Mouse (Mus musculus) c-Kit-positive CD71-positive TER-119-negative erythroid progenitor cells, embryonic 14.5 days (primary cell): ENCODE data around the gene Rbm47.

Experiments
- DNase-seq: peaks from one replicate; pipeline ENCODE4 v3.0.0-alpha.2; 2013; ENCODE audit warnings: low read depth

Rbm47 gene

DNA sequence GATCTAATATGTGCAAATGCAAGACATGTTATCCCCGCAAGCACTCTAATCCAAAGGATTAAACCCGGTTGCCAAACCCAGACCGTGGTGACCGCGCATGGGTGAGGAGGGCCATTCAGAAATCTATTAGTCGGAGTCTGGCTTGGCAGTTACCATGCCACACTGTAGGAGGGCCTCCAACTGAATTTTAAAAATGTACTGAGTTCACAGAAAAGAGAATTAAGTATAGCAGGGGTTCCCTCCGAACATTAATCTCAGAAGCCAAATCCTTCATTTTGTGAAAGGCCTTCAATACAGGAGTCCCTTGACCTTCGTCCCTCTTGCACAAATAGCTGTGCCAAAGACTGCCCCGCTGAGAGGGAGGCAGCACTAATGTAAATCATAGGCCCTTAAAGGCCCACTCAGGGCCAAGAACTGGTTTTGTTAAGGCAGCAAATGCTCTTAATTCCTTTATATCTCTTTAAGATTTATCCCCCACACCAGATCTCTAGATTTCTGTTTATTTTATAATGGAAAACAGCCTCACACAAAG is 16.4 kb downstream of the Rbm47 start:
- DNase-seq, result no peak

DNA sequence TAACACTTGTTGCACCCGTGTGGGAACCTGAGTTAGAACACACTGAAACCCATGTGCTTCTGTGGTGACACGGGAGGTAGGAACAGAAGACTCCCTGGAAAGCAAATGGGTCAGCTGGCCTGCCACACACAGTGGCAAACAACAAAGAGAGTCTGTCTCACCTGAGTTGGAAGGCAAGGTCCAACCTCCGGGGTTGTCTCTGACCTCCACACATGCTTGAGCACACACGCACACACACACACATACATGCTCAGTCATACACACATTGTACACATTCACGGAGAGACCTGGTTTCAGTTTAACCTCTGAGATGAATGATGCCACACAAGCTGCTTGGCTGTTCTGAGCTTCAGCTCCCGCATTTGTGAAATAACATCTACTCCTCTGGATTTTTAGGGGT is 18.3 kb downstream of the Rbm47 start:
- DNase-seq, result no peak

DNA sequence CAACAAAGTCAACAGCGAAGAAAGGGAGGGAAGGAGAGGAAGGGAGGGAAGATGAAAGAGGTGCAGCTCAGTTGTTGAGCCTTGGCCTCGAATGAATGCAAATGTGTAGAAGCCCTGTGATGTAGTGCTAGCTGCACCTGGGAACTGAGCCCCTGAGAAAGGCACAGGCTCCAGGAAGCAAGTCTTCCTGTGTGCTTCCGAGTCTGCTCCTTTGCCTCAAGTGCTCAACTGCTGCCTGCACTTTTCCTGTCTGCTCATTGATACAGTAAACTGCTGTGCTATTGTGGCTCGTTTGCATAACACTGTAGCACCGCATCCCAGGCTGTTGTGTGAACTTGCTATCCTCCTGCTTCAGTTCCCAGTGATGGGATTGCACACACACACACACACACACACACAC is 19.4 kb downstream of the Rbm47 start:
- no peak for DNase-seq

DNA sequence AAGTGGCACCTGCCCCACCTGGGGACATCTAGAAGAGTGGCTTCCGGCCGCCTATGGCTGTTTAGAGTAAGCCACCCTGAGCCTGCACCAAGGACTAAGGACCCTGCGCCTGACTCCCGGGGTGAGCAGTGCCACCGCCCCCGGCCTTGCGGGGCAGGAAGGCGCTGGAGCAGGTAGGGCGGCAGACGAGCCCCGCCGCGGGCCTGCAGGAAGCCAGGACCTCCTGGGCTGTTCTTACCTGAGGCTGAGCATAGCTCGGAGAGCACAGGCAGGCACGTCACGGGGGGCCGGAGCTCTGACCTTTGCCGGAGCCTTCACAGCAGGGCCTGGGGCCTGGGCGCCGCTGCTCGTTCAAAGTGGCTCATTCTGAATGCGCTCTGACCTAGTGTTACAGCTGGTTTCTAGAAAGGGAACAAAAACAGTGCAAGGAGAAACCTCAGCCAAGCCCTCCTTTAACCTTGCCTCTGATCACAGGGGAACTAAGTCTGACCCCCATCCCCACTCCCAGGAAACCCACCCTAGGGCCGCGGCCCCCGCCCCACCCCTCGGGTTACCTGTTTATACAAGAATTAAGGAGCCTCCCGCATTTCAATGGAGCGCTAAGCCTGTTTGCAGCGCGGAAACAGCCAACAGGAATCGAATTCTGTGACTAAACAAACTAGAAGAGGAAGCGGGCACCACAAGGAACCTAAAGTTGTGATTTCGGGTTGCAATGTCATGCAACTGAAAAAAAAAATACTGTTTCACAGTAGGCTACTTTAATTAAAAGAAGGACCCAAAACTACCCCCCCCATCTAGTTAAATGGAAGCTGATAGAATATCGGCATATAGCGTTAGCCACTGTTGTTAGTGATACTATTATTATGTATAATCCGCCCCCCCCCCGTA is 21.4 kb downstream of the Rbm47 start:
- DNase-seq, result no peak

GRCm38 (mm10) chr5:66150706-66151300 is 22.1 kb downstream of the Rbm47 start:
- no peak for DNase-seq

- DNase-seq, result no peak
Measured at GRCm38 (mm10) chr5:66150106-66150705, 22.7 kb downstream of the Rbm47 start.

DNA sequence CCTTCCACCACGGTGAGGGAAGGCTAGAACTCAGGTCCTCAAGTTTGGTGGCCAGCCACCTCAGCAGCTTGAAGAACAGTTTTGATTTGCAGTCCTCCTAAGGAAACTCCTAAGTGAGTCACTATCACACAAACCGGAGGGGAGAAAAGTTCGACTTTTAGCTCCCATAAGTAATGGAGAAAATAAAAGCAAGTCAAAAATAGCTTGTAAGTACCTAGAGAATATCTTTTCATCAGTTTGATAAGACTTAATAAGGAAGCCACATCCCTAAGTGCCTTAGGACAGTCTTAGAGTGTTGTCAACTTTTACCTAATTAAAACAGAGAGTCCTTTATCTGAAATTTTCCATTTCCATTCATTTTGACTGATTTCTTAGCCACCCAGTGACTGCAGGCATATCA is 23.3 kb downstream of the Rbm47 start:
- no peak for DNase-seq

- DNase-seq, result no peak
Measured at GRCm38 (mm10) chr5:66149111-66149510, 23.8 kb downstream of the Rbm47 start.

- no peak for DNase-seq
Measured at GRCm38 (mm10) chr5:66147313-66147712, 25.6 kb downstream of the Rbm47 start.

DNA sequence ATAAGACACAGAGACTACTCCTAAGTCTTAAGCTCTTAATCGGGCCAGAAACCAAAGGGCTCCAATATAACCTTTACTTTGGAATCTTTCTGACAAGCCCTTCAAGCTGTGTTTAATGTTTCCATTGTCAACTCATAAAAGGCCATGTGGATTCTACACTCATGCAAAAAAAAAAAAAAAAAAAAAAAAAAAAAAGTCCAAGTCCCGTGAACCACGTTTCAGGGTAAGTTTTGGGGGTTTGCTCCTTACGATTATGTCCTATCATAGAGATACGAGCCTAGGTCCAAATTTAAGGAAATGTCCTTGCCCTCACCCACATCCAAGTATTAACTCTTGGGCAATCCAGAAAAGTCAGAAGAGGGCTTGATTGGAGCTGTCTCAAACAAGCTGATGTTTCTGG is 27.3 kb downstream of the Rbm47 start:
- no peak for DNase-seq

- DNase-seq, result no peak
Measured at GRCm38 (mm10) chr5:66143093-66144032, 29.6 kb downstream of the Rbm47 start.

- no peak for DNase-seq
Measured at GRCm38 (mm10) chr5:66141474-66141873, 31.4 kb downstream of the Rbm47 start.

DNA sequence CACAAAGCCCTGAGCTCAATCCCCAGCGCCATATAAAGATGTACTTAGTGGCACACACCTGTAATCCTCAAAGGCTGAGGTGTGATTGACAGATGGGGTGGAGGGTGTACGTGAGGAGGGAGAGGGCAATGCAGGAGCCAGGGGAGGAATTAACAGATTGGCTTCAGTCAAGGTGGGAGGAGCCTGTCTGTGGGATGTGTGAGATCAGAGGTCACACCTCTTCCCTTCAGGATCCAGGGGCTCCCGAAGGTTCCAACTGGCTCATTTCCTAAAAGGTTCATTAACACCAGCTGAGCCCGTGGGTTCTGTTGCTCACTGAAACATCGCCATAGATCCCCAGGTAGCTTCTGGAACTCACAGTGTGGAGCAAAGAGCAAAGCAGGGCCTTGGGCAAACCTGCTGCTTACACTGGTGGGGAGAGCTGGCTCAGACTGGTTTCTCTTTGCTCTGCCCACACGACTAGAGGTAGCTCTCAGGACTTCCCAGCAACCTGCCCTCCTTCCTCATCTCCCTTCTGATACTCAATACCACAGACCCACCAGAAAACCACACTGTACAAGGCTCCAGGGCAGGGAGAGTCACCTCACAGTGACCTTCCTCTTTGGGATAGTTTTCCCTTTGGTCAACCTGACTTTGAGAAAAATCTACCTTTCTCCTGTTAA is 33.2 kb downstream of the Rbm47 start:
- DNase-seq, result no peak

- DNase-seq, result no peak
Measured at GRCm38 (mm10) chr5:66139171-66139570, 33.7 kb downstream of the Rbm47 start.

GRCm38 (mm10) chr5:66138597-66138996 is 34.3 kb downstream of the Rbm47 start:
- DNase-seq, result no peak

GRCm38 (mm10) chr5:66137250-66137649 is 35.7 kb downstream of the Rbm47 start:
- no peak for DNase-seq

DNA sequence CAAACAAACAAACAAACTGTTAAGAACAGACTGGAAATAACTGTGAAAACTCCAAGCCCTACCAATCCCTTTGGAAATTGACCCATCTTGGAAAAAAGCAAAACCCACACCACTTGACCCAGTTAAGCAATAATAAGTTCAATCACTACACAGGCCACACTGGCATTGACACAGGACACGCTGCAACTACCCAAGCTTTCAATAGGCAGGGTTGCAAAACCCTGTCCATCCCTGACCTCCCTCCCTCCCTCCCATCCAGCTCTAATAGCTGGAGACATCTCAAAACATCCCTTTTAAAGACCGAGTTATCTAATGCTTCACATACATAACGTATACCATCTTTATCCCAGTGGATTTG is 37.1 kb downstream of the Rbm47 start:
- DNase-seq, result no peak

DNA sequence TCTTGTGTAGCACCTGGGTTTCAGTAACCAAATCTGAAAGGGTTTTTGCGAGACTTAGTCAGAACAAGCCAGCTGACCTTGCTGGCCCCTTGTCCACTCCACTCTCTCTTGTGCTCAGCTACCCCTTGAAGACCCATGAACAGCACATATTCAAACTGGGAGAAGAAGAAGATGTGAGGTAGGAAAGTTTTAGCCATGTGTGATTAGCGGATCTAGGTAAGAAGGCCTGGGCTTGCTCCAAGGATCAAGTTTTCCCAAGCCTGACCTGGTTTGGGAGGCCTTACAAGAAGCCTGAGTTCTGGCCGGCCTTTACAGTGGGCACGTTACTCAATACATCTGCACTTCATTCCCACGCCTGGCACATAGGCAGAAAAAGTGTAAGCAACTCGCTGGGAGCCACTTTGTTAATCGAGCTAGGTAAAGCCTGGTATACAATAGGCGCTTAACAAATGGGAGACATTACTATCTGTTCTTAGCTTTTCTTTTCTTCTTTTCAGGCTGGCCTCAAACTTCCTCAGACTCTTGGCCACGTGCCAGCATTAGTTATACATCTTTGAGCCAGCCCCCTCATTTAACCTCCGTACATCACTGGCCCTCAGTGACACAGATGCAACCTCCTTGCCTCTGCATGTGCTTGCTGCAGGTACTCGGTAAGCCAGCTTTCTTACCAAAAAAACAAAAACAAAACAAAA is 37.6 kb downstream of the Rbm47 start:
- no peak for DNase-seq

- DNase-seq, result no peak
Measured at GRCm38 (mm10) chr5:66134578-66134977, 38.3 kb downstream of the Rbm47 start.

DNA sequence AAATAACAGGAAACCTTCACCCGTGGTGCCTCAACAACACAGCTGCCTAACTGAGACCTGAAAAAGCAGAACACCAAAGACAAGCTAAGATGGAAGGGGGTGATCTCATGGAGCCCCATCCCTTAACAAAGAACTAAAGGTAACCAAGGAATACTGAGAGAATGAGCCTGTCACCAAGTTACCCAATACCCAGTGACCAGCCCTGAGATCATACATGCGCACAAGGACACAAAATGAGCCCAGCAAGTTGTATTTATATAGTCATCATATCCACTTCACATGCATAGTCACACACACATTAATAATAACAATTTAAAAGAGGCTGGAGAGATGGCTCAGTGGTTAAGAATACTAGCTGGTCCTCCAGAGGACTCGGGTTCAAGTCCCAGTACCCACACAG is 44.0 kb downstream of the Rbm47 start:
- DNase-seq, result no peak

GRCm38 (mm10) chr5:66125418-66125817 is 47.5 kb downstream of the Rbm47 start:
- no peak for DNase-seq
